Mouse (Mus musculus) G1E (cell line): Measurements from ENCODE around the gene Prkcd. TPM values are rescaled to one million over a fixed set of nuclear protein-coding genes. Genes with fewer than 3 reads are reported as not detected.

Experiments
- ATAC-seq: 2 replicates; pipeline ENCODE4 v1.8.0; 2016; ENCODE audit warnings: mild to moderate bottlenecking; ENCODE audit not compliant: insufficient number of reproducible peaks, poor library complexity, low FRiP score, severe bottlenecking; ENCODE audit errors: extremely low read depth
- DNase-seq: peaks from one replicate; pipeline ENCODE4 v3.0.0; 2012; ENCODE audit warnings: low spot score
- H3K27me3 ChIP-seq: 2 replicates; pipeline ENCODE4 v1.6.1; 2012; ENCODE audit warnings: mild to moderate bottlenecking, low read length, inconsistent platforms; ENCODE audit not compliant: insufficient read depth
- H3K36me3 ChIP-seq: replicated peaks from 2 replicates; pipeline ENCODE3; 2012; ENCODE audit warnings: mild to moderate bottlenecking, inconsistent platforms
- H3K4me1 ChIP-seq: 2 replicates; pipeline ENCODE4 v1.6.1; 2012; ENCODE audit warnings: low read depth, low read length, inconsistent platforms, mixed read lengths; ENCODE audit not compliant: insufficient read depth
- H3K4me3 ChIP-seq: 2 replicates; pipeline ENCODE4 v1.5.1; 2012; ENCODE audit warnings: low read depth, mild to moderate bottlenecking, inconsistent platforms, low read length, moderate library complexity, mixed read lengths
- H3K9me3 ChIP-seq: replicated peaks from 2 replicates; pipeline ENCODE4 v1.6.1; 2012; ENCODE audit warnings: inconsistent platforms
- CTCF ChIP-seq: IDR thresholded peaks from 2 replicates; pipeline ENCODE4 v1.5.1; 2012; ENCODE audit warnings: low read depth, low read length, inconsistent platforms, mixed read lengths
- GATA1 ChIP-seq: IDR thresholded peaks from 2 replicates; pipeline ENCODE4 v1.6.1; 2012; ENCODE audit warnings: borderline replicate concordance, low read length, inconsistent platforms, mixed read lengths
- GATA2 ChIP-seq: IDR thresholded peaks from 2 replicates; pipeline ENCODE4 v1.6.1; 2012; ENCODE audit warnings: low read depth, low read length, inconsistent platforms, borderline replicate concordance
- POLR2AphosphoS5 ChIP-seq: IDR thresholded peaks from 2 replicates; pipeline ENCODE4 v1.6.1; 2012; ENCODE audit warnings: low read depth, low read length, inconsistent platforms; ENCODE audit not compliant: insufficient replicate concordance
- TAL1 ChIP-seq: conservative IDR thresholded peaks from 2 replicates; pipeline ENCODE4 v1.6.1; 2012; ENCODE audit warnings: low read depth, low read length, inconsistent platforms, mixed read lengths
- polyA plus RNA-seq: library from polyadenylated mRNA; stranded (reverse); fragments of >175 nt; gene quantifications from 2 replicates; pipeline ENCODE4 v1.2.3, GENCODE M21; 2012
- total RNA-seq, 2 experiments: library from RNA; stranded (forward) in 1 of 2; stranded (reverse) in 1 of 2; fragments of 200-1000 nt in 1 of 2; fragments of >200 nt in 1 of 2; fragmentation: Nextera tagmentation in 1 of 2; gene quantifications; 2 replicates each; pipeline ENCODE4 v1.2.3; 2014 to 2017

Gene Prkcd
- total and polyA plus RNA-seq, 3 experiments, result 37.0 to 138 (median 43.9) TPM

DNA sequence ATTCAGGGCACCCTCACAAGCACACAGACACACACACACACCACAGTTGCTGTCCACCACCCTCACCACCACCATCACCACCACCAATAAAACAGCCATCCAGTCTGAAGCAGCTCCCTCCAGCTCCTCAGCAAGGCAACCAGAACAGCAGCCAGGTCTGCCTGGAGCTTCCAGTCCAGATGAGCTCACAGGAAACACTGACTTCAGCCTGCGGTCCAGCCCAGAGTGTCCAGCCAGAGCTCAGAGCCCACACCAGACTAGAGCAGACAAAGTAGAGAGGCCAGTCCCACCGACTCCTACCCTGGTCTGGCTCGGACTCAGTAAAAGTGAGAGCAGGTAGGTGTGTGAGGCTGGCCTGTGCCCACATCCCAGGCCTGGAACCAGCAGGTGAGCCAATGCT is 15.1 kb downstream of the Prkcd start:
- TF ChIP-seq GATA2 (no peak), POLR2AphosphoS5 (no peak), CTCF (no peak), GATA1 (no peak), TAL1 (no peak)
- H3K36me3 ChIP-seq, result peaks cover 88% of the 10 kb centered on the region
- no peaks in the 10 kb centered on the region for H3K27me3 ChIP-seq
- ATAC-seq, result no peak
- peaks cover 32% of the 10 kb centered on the region for H3K4me1 ChIP-seq
- DNase-seq, result no peak
- H3K4me3 ChIP-seq, result no peak overlapping the region
- no peaks in the 10 kb centered on the region for H3K9me3 ChIP-seq

DNA sequence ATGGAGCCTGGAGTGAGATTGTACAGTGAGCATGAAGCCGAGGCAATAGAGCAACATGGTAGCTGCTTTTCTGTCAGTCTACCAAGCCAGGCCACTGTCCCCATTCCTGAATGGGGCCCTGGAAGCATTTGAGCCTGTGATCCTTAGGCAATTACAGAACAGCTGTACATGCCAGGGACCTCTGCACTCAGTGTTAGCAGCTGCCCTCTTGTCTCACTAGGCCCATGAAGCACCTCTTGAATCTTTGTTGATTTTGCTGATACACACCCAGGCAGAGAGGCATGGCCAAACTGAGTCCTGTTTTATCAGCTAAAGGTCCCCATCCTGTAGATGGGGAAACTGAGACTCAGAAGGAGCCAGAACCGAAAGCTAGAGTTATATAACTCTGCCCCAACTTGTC is 15.7 kb downstream of the Prkcd start:
- no peak for TF ChIP-seq TAL1
- no peak for TF ChIP-seq POLR2AphosphoS5
- TF ChIP-seq GATA2, result no peak
- Histone ChIP-seq H3K36me3 (peaks cover 90% of the 10 kb centered on the region), H3K9me3 (no peaks in the 10 kb centered on the region), H3K4me3 (no peak overlapping the region), H3K4me1 (peaks cover 32% of the 10 kb centered on the region), H3K27me3 (no peaks in the 10 kb centered on the region)
- DNase-seq (no peak), ATAC-seq (no peak)

GRCm38 (mm10) chr14:30609499-30609898 is 16.5 kb downstream of the Prkcd start:
- peaks cover 89% of the 10 kb centered on the region for H3K36me3 ChIP-seq
- peaks cover 27% of the 10 kb centered on the region for H3K4me1 ChIP-seq
- TF ChIP-seq TAL1 (no peak), GATA1 (no peak)
- H3K4me3 ChIP-seq, result no peak overlapping the region
- H3K9me3 ChIP-seq, result no peaks in the 10 kb centered on the region
- no peaks in the 10 kb centered on the region for H3K27me3 ChIP-seq
- ATAC-seq, result no peak
- no peak for DNase-seq

- Histone ChIP-seq H3K27me3 (no peaks in the 10 kb centered on the region), H3K9me3 (no peaks in the 10 kb centered on the region), H3K36me3 (peaks cover 88% of the 10 kb centered on the region), H3K4me1 (peaks cover 27% of the 10 kb centered on the region), H3K4me3 (no peak overlapping the region)
- no peak for TF ChIP-seq GATA1
- no peak for TF ChIP-seq CTCF
- no peak for TF ChIP-seq TAL1
- no peak for TF ChIP-seq POLR2AphosphoS5
- TF ChIP-seq GATA2, result no peak
- no peak for DNase-seq
- no peak for ATAC-seq
Observed at GRCm38 (mm10) chr14:30608176-30608575, 17.8 kb downstream of the Prkcd start.

DNA sequence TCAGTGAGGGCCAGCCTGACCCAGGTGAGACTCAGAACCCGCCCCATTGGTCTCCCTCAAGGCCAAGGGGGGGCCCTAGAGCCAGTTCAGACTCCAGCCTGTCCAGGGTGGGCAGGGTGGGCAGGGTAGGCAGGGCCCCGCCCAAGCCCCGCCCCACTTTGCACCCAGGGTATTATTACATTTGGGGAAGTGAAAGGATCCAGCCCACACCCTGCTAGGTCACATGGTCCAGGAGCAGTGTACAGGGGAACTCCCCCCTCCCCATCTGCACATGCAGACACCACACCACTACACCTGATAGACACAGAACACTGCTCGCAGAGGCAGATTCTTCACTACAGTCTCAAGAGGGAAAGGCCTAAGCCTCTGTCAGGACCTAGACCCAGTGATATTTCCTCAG is 18.3 kb downstream of the Prkcd start:
- TF ChIP-seq GATA2 (no peak), GATA1 (no peak), TAL1 (no peak), CTCF (no peak), POLR2AphosphoS5 (no peak)
- 0 out of 2 replicates have a peak, but pooled peaks have one; percentile 35 for ATAC-seq
- no peaks in the 10 kb centered on the region for H3K9me3 ChIP-seq
- H3K4me1 ChIP-seq, result peaks cover 23% of the 10 kb centered on the region
- H3K27me3 ChIP-seq, result no peaks in the 10 kb centered on the region
- peaks cover 84% of the 10 kb centered on the region for H3K36me3 ChIP-seq
- H3K4me3 ChIP-seq, result no peak overlapping the region
- DNase-seq, result peak; percentile 72

DNA sequence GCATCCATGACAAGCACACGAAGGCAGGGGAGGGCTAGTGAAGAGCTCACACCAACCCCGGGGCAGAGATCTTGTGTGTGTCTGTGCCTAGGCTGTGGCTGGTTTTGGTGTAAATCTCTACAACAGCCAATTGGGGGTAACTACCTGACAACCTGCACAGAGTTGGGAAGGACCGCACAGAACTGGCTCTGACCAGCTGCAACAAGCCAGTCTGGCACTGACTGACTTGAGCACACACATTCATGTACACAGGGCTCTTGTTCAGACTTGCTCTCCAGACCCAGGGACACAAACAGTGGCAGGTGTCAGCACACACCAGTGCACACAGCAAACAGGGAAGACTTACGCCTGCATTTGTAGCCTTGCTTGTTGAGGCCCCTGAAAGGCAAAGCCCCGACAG is 19.2 kb downstream of the Prkcd start:
- Histone ChIP-seq H3K27me3 (no peaks in the 10 kb centered on the region), H3K4me3 (no peak overlapping the region), H3K4me1 (peaks cover 15% of the 10 kb centered on the region), H3K36me3 (peaks cover 84% of the 10 kb centered on the region), H3K9me3 (no peaks in the 10 kb centered on the region)
- DNase-seq (no peak), ATAC-seq (no peak)
- TF ChIP-seq GATA2, result no peak
- TF ChIP-seq POLR2AphosphoS5, result no peak
- TF ChIP-seq TAL1, result no peak
- TF ChIP-seq GATA1, result no peak
- no peak for TF ChIP-seq CTCF

GRCm38 (mm10) chr14:30597142-30597541 is 28.9 kb downstream of the Prkcd start:
- no peak for ATAC-seq
- H3K27me3 ChIP-seq, result no peaks in the 10 kb centered on the region; the same call in 1 of the 2 replicates
- TF ChIP-seq POLR2AphosphoS5 (no peak), GATA2 (no peak), CTCF (no peak)
- H3K36me3 ChIP-seq, result peaks cover 81% of the 10 kb centered on the region
- H3K4me3 ChIP-seq, result no peak overlapping the region
- no peak for DNase-seq
- H3K4me1 ChIP-seq, result peaks cover 10% of the 10 kb centered on the region
- no peaks in the 10 kb centered on the region for H3K9me3 ChIP-seq
